Mouse (Mus musculus) CH12.LX (cell line): ENCODE measurements around the gene Clock. TPM values are rescaled to one million over a fixed set of nuclear protein-coding genes. Genes with fewer than 3 reads are reported as not detected.

Experiments
- DNase-seq: peaks from one replicate; pipeline ENCODE4 v3.0.0-alpha.2; 2013; ENCODE audit errors: extremely low read depth
- H3K27ac ChIP-seq: 2 replicates; pipeline ENCODE4 v1.5.1; 2012; ENCODE audit warnings: low read depth, mild to moderate bottlenecking, control low read depth, moderate library complexity; ENCODE audit not compliant: insufficient read depth
- H3K27me3 ChIP-seq: replicated peaks from 2 replicates; pipeline ENCODE3; 2012; ENCODE audit warnings: inconsistent platforms
- H3K36me3 ChIP-seq, 2 experiments: replicated peaks in 1 of 2; 2 replicates each; pipeline versions ENCODE3 to v1.6.1; 2012; ENCODE audit warnings: inconsistent platforms in 1 of 2, low read length in 1 of 2, mild to moderate bottlenecking in 1 of 2, mixed read lengths in 1 of 2, moderate library complexity in 1 of 2; ENCODE audit not compliant: control insufficient read depth in 1 of 2, insufficient read depth in 1 of 2
- H3K4me1 ChIP-seq, 2 experiments: 2 replicates each; pipeline ENCODE4 v1.6.1; 2012; ENCODE audit warnings: inconsistent platforms in 1 of 2, moderate library complexity in 1 of 2; ENCODE audit not compliant: insufficient read depth in 2 of 2, control insufficient read depth in 1 of 2
- H3K4me2 ChIP-seq: 2 replicates; pipeline ENCODE4 v1.6.1; 2012; ENCODE audit warnings: low read depth, mild to moderate bottlenecking, control low read depth; ENCODE audit not compliant: poor library complexity, insufficient read depth, severe bottlenecking
- H3K4me3 ChIP-seq, 3 experiments: fragments of 150-350 bp in 1 of 3; sonication (generic) in 1 of 3; replicated peaks in 1 of 3; 2 replicates each; pipeline versions ENCODE3 to v1.5.1; 2011 to 2012; ENCODE audit warnings: low read depth in 2 of 3, low read length in 2 of 3, mild to moderate bottlenecking in 2 of 3, moderate library complexity in 2 of 3, control low read depth in 1 of 3, improper control_type of control experiment in 1 of 3, inconsistent platforms in 1 of 3, mixed read lengths in 1 of 3; ENCODE audit not compliant: poor library complexity in 1 of 3
- H3K79me2 ChIP-seq: replicated peaks from 2 replicates; pipeline ENCODE4 v1.6.1; 2012; ENCODE audit warnings: mild to moderate bottlenecking, moderate library complexity; ENCODE audit not compliant: control insufficient read depth, poor library complexity, insufficient read depth, severe bottlenecking; ENCODE audit errors: extremely low read depth
- H3K9ac ChIP-seq: 2 replicates; pipeline ENCODE4 v1.6.1; 2012; ENCODE audit warnings: low read depth, mild to moderate bottlenecking, control low read depth, moderate library complexity; ENCODE audit not compliant: insufficient read depth
- H3K9me3 ChIP-seq: replicated peaks from 2 replicates; pipeline ENCODE3; 2012; ENCODE audit warnings: low read length, inconsistent platforms, mixed read lengths
- CTCF ChIP-seq, 2 experiments: IDR thresholded peaks in 1 of 2; conservative IDR thresholded peaks in 1 of 2; 2 replicates each; pipeline ENCODE4 v1.5.1; 2011 to 2012; ENCODE audit warnings: low read depth in 2 of 2, low read length in 2 of 2, improper control_type of control experiment in 1 of 2, inconsistent platforms in 1 of 2, mild to moderate bottlenecking in 1 of 2, moderate library complexity in 1 of 2
- E2F4 ChIP-seq: IDR thresholded peaks from 2 replicates; pipeline ENCODE4 v1.6.1; 2011; ENCODE audit warnings: low read depth, low read length, improper control_type of control experiment; ENCODE audit not compliant: insufficient replicate concordance
- ELF1 ChIP-seq: IDR thresholded peaks from 2 replicates; pipeline ENCODE4 v1.6.1; 2014; ENCODE audit warnings: low read depth, mild to moderate bottlenecking, inconsistent platforms, low read length, improper control_type of control experiment
- ETS1 ChIP-seq: conservative IDR thresholded peaks from 2 replicates; pipeline ENCODE4 v1.6.1; 2012; ENCODE audit warnings: low read depth, mild to moderate bottlenecking, inconsistent platforms, low read length, improper control_type of control experiment, moderate library complexity
- IRF4 ChIP-seq: IDR thresholded peaks from 2 replicates; pipeline ENCODE4 v1.6.1; 2014; ENCODE audit warnings: low read depth, mild to moderate bottlenecking, inconsistent platforms, low read length, improper control_type of control experiment
- JUND ChIP-seq: conservative IDR thresholded peaks from 2 replicates; pipeline ENCODE4 v1.6.1; 2011; ENCODE audit warnings: low read depth, low read length, improper control_type of control experiment
- KAT2A ChIP-seq: IDR thresholded peaks from 2 replicates; pipeline ENCODE4 v1.6.1; 2012; ENCODE audit warnings: low read length, improper control_type of control experiment, inconsistent platforms; ENCODE audit not compliant: insufficient replicate concordance
- MAZ ChIP-seq: IDR thresholded peaks from 2 replicates; pipeline ENCODE4 v1.6.1; 2012; ENCODE audit warnings: low read depth, mild to moderate bottlenecking, inconsistent platforms, low read length, improper control_type of control experiment, moderate library complexity
- PAX5 ChIP-seq: IDR thresholded peaks from 2 replicates; pipeline ENCODE4 v1.6.1; 2012; ENCODE audit warnings: low read length, inconsistent platforms, mixed read lengths
- POLR2AphosphoS2 ChIP-seq: IDR thresholded peaks from 2 replicates; pipeline ENCODE4 v1.6.1; 2011; ENCODE audit warnings: low read depth, low read length, improper control_type of control experiment
- RAD21 ChIP-seq: IDR thresholded peaks from 2 replicates; pipeline ENCODE4 v1.6.1; 2011; ENCODE audit warnings: low read depth, mild to moderate bottlenecking, low read length, improper control_type of control experiment, moderate library complexity
- RCOR1 ChIP-seq: conservative IDR thresholded peaks from 2 replicates; pipeline ENCODE4 v1.6.1; 2012; ENCODE audit warnings: low read depth, mild to moderate bottlenecking, inconsistent platforms, low read length, improper control_type of control experiment
- UBTF ChIP-seq: IDR thresholded peaks from 2 replicates; pipeline ENCODE4 v1.6.1; 2012; ENCODE audit warnings: low read depth, mild to moderate bottlenecking, inconsistent platforms, low read length, improper control_type of control experiment, moderate library complexity
- USF2 ChIP-seq: conservative IDR thresholded peaks from 2 replicates; pipeline ENCODE4 v1.6.1; 2011; ENCODE audit warnings: low read depth, low read length, improper control_type of control experiment
- ZC3H11A ChIP-seq: IDR thresholded peaks from 2 replicates; pipeline ENCODE4 v1.6.1; 2012; ENCODE audit warnings: low read depth, mild to moderate bottlenecking, inconsistent platforms, low read length, improper control_type of control experiment
- ZNF384 ChIP-seq: IDR thresholded peaks from 2 replicates; pipeline ENCODE4 v1.6.1; 2012; ENCODE audit warnings: low read depth, low read length, improper control_type of control experiment, inconsistent platforms
- dilution Hi-C: fragments of 300-500 bp; cut with MboI; formaldehyde crosslinking; loops from 2 replicates; pipeline ENCODE4 v1.14.3; 2020; ENCODE audit warnings: low sequenced_read_pairs; ENCODE audit not compliant: extremely low pct_unique_long_range_greater_than_20kb, extremely low pct_ligation_motif_present
- in situ Hi-C: fragments of 300-500 bp; cut with MboI; formaldehyde crosslinking; loops from 3 replicates; pipeline ENCODE4 v1.14.3; 2019; ENCODE audit warnings: low sequenced_read_pairs, low pct_ligation_motif_present, low pct_unique_long_range_greater_than_20kb, mixed read lengths
- polyA plus RNA-seq: library from polyadenylated mRNA; unstranded; fragments of >175 nt; gene quantifications from 2 replicates; pipeline ENCODE4 v1.2.1, GENCODE M21; 2012; ENCODE audit warnings: low read depth; ENCODE audit not compliant: insufficient read length
- total RNA-seq, 2 experiments: library from RNA; depleted of rRNA; stranded (reverse); fragments of 300-350 nt in 1 of 2; fragments of >200 nt in 1 of 2; gene quantifications; 2 replicates each; pipeline ENCODE4 v1.2.3; 2012 to 2014

The Clock gene
- total and polyA plus RNA-seq, 3 experiments, result 3.2 to 8.0 (median 4.5) TPM

DNA sequence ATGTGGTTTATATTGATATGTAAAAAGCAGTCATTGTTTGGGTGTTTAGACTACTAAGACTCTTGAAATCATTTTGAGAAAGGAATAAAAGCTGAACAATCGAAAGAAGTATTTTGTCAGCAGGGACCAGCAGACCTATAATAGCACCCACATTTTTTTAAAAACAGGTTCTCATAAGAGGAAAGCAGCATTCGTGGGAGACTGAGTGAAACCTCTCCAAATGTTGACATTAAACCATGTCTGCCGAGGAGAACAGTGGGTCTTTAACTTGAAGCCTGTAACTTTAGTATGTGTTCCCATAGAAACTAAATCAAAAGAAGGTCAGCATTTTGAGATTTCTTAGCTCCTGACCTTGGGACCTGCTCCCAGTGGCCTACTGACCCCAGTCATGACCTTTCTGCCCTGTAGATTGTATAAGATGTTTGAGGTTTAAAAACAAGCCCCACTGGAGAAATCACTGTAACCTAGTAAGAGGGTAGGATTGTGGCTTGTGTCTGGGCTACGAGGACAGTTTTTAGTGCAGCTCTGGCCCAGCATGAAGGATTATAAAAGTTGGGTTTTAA, 140.7 kb downstream of the Clock start:
- H3K79me2 ChIP-seq, result no peaks in the 10 kb centered on the region
- in situ Hi-C loops (no loop called here), dilution Hi-C loops (no loop called here)
- no peak overlapping the region for H3K4me3 ChIP-seq
- no peak overlapping the region for H3K27ac ChIP-seq
- H3K4me1 ChIP-seq, result no peaks in the 10 kb centered on the region; a peak in 1 of 4 replicates
- H3K36me3 ChIP-seq, result no peaks in the 10 kb centered on the region
- H3K9ac ChIP-seq, result no peak overlapping the region
- TF ChIP-seq MAZ (no peak), IRF4 (no peak), RCOR1 (no peak), JUND (no peak), USF2 (no peak)
- no peaks in the 10 kb centered on the region for H3K9me3 ChIP-seq
- DNase-seq, result no peak
- H3K4me2 ChIP-seq, result no peak overlapping the region
- H3K27me3 ChIP-seq, result no peaks in the 10 kb centered on the region

DNA sequence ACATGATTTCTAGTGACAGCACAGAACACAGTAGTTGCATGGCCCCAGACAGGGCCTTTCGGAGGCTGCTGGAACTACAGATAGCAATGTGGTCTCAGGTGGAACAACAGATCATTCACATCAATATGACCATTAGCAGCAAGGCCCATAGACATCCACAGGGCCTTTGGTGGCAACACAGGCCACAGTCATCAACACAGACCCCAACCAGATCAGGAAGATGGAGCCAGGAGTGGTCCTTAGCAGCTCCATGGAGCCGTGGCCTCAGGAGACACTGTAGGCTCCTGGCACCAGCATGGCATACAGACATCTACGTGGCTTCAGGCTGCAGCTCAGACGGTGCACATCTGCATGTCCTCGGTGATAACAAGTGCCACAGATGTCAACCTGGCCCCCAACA, 141.7 kb downstream of the Clock start:
- Histone ChIP-seq H3K27me3 (no peaks in the 10 kb centered on the region), H3K4me1 (peaks cover 0 to 4% of the 10 kb centered on the region in 2 experiments; a peak in 2 of 4 replicates), H3K4me2 (no peak overlapping the region), H3K9me3 (no peaks in the 10 kb centered on the region), H3K9ac (no peak overlapping the region), H3K27ac (no peak overlapping the region), H3K79me2 (no peaks in the 10 kb centered on the region), H3K4me3 (no peak overlapping the region), H3K36me3 (no peaks in the 10 kb centered on the region)
- in situ Hi-C loops, result no loop called here
- no peak for DNase-seq
- dilution Hi-C loops, result no loop called here
- TF ChIP-seq KAT2A, result no peak

DNA sequence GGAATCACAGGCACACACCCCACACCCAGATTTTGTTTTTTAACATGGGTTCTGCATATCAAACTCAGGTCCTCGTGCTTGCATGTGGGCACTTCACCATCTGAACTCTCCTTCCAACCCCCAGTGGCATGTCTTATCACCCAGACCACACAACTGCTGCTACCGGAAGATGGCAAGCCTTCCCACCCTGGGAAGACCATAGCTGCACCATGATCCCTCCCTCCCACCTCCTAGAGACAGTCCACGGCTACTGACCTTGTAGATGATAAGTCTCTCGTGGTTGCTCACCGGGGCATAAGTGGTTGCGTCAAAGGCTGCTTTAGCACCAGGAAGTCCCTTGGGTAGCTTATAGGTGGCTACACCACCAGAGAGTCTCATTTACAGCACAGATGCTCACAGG, 143.1 kb downstream of the Clock start:
- no peak for TF ChIP-seq RCOR1
- no peak for TF ChIP-seq UBTF
- TF ChIP-seq MAZ, result no peak
- TF ChIP-seq USF2, result no peak
- no peak for TF ChIP-seq CTCF (conservative IDR thresholded peaks at IDR 0.05 in 1 of 2, IDR thresholded peaks at IDR 0.05 in 1 of 2; ENCODE audit: low read depth in 2 of 2, low read length in 2 of 2)
- no peak for TF ChIP-seq ZNF384
- no peak for TF ChIP-seq RAD21
- no peak for TF ChIP-seq ELF1
- no peak for TF ChIP-seq E2F4
- TF ChIP-seq ZC3H11A, result no peak
- TF ChIP-seq POLR2AphosphoS2, result no peak
- no peak for TF ChIP-seq ETS1
- no peak for TF ChIP-seq PAX5
- H3K4me3 ChIP-seq, result no peak overlapping the region
- H3K4me2 ChIP-seq, result no peak overlapping the region
- dilution Hi-C loops (no loop called here), in situ Hi-C loops (no loop called here)
- H3K36me3 ChIP-seq, result peaks cover 0 to 4% of the 10 kb centered on the region in 2 experiments
- H3K27ac ChIP-seq, result no peak overlapping the region
- no peaks in the 10 kb centered on the region for H3K27me3 ChIP-seq
- no peaks in the 10 kb centered on the region for H3K79me2 ChIP-seq
- no peak for DNase-seq
- peaks cover 0 to 11% of the 10 kb centered on the region in 2 experiments; a peak in 3 of 4 replicates for H3K4me1 ChIP-seq
- H3K9me3 ChIP-seq, result no peaks in the 10 kb centered on the region
- H3K9ac ChIP-seq, result no peak overlapping the region
